Mouse (Mus musculus) central nervous system, embryonic 11.5 days (tissue): Measurements from ENCODE around the gene Serpina3a. TPM values are rescaled to one million over a fixed set of nuclear protein-coding genes. Genes with fewer than 3 reads are reported as not detected.

Experiments used
- polyA plus RNA-seq: library from polyadenylated mRNA; depleted of rRNA; stranded (reverse); fragments of >200 nt; gene quantifications from 2 replicates; pipeline ENCODE4 v1.2.3, GENCODE M21; 2012; rRNA removed

The Serpina3a gene
- not detected in 2 replicates for polyA plus RNA-seq

GRCm38 (mm10) chr12:104112333-104112732, at the start of gene Serpina3a:
Serpina3a (plus strand) TSS chr12:104112724.

GRCm38 (mm10) chr12:104100768-104101167, 11.8 kb upstream of the Serpina3a start, which contains the start of gene Serpina5:
Serpina5 (plus strand) TSS chr12:104101113.

GRCm38 (mm10) chr12:104127696-104128095, 15.2 kb downstream of the Serpina3a start, which contains the start of gene Serpina3b:
Serpina3b (plus strand) TSS chr12:104127996.

GRCm38 (mm10) chr12:104153656-104154055, 41.1 kb downstream of the Serpina3a start, which contains the start of gene Serpina3c:
Serpina3c (minus strand) TSS chr12:104153870.

Other genes with a start within 250 kb of the Serpina3a start
- gene Serpina1a, start 249.2 kb upstream of the Serpina3a start, polyA plus RNA-seq: 9.9 and 15.6 TPM in 2 replicates
- gene Serpina1c, start 207.8 kb upstream of the Serpina3a start, polyA plus RNA-seq: 0.89 and 1.6 TPM in 2 replicates
- 2.1 and 2.8 TPM in 2 replicates for gene Serpina1e, start 153.7 kb upstream of the Serpina3a start, polyA plus RNA-seq
- gene Serpina11, start 122.8 kb upstream of the Serpina3a start, polyA plus RNA-seq: 0.08 and 0.10 TPM in 2 replicates
- 0.01 TPM in 1 of 2 replicates, not detected in the other for gene Serpina9, start 99.0 kb upstream of the Serpina3a start, polyA plus RNA-seq
- gene Serpina12, start 68.3 kb upstream of the Serpina3a start, polyA plus RNA-seq: not detected in 2 replicates
- not detected in 2 replicates for gene Serpina5, start 11.6 kb upstream of the Serpina3a start, polyA plus RNA-seq
- gene Serpina3b, start 15.3 kb downstream of the Serpina3a start, polyA plus RNA-seq: not detected in 2 replicates
- not detected in 2 replicates for gene Serpina3c, start 41.1 kb downstream of the Serpina3a start, polyA plus RNA-seq
- 0.15 and 0.25 TPM in 2 replicates for gene Serpina3f, start 101.8 kb downstream of the Serpina3a start, polyA plus RNA-seq
- gene Serpina3g, start 123.5 kb downstream of the Serpina3a start, polyA plus RNA-seq: 0.25 and 0.68 TPM in 2 replicates
- gene Serpina3i, start 150.4 kb downstream of the Serpina3a start, polyA plus RNA-seq: 0.05 and 0.07 TPM in 2 replicates
- not detected in 2 replicates for gene Serpina3j, start 201.8 kb downstream of the Serpina3a start, polyA plus RNA-seq
- gene Serpina3k, start 225.8 kb downstream of the Serpina3a start, polyA plus RNA-seq: not detected in 2 replicates
- not detected in 2 replicates for gene Serpina3m, start 225.8 kb downstream of the Serpina3a start, polyA plus RNA-seq